Mouse (Mus musculus): ENCODE results near the gene Zfp423. TPM values are rescaled to one million over a fixed set of nuclear protein-coding genes. Genes with fewer than 3 reads are reported as not detected.
A peak's percentile ranks its signal among the peaks of the same experiment; 100 is the strongest.
"Not testable (repeated sequence)": the region's sequence is repeated elsewhere in the genome, so short reads cannot be mapped to it uniquely, and the experiment has no call there.

The Zfp423 gene
- polyA plus RNA-seq, 1 experiment from 2014 or later: 36.5 TPM

DNA sequence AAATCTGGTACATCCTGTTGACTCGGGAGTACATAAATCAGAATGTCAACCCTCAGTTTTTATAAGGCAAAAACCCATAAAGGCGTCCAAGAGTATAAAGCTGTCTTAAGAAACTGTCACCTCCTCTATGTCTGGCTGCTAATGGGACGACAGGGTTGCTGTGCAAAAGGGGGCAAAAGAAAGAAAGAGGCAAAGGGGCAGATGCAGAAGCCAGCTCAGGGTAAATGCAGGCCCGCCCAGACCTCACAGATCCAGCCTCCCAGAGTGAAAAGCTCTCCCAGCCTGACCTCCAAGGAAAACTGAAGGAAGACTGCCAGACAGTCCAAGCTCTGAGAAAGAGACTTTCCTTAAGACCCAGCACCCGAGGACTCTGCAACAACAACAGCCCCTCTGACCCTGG lies 97.7 kb downstream of the Zfp423 start:
- no peak overlapping the region for H3K4me2 ChIP-seq (replicated peaks)
- ATAC-seq (ENCODE audit: insufficient number of reproducible peaks, insufficient read depth, low FRiP score, low TSS enrichment): no peak

DNA sequence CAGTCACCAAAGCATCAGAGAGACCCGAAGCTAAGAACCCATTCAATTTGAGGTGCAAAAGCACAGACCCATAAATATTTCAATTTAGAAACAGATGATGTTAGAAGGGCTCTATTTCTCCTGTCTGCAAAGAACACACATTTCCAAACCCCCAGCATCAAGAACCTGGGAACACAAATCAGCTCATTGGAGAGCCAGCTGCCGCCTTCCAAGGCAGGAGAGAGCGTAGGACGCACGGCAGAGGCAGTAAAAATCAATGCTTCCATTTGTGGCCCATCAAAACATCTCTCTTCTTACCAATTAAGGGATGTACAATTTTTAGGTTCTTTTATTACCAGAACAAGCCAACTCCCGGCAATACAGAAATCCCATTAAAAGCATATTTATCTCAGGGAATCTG lies 98.5 kb downstream of the Zfp423 start:
- ATAC-seq (ENCODE audit: insufficient number of reproducible peaks, insufficient read depth, low FRiP score, low TSS enrichment): no peak
- H3K9me3 ChIP-seq: no peaks in the 10 kb centered on the region
- no peak overlapping the region for H3K4me2 ChIP-seq (replicated peaks)
- H3K9ac ChIP-seq: no peak overlapping the region
- peaks cover 32% of the 10 kb centered on the region; the same call in 1 of the 2 replicates for H3K4me1 ChIP-seq
- no peak overlapping the region for H3K27ac ChIP-seq
- H3K27me3 ChIP-seq: no peaks in the 10 kb centered on the region
- 67% methylated on average over 6 of the region's 6 CpGs for WGBS
- no peak overlapping the region for H3K4me3 ChIP-seq
- H3K36me3 ChIP-seq: peaks cover 9% of the 10 kb centered on the region; the same call in 1 of the 2 replicates

More for the DNA sequence above, 97.7 kb downstream of the Zfp423 start:
- peaks cover 40% of the 10 kb centered on the region for H3K4me1 ChIP-seq
- 57% methylated on average over 5 of the region's 5 CpGs for WGBS
- H3K36me3 ChIP-seq: peaks cover 9% of the 10 kb centered on the region; the same call in 1 of the 2 replicates
- H3K4me3 ChIP-seq: no peak overlapping the region
- peak overlapping the region; percentile 11; the same call in 1 of the 2 replicates for H3K9ac ChIP-seq
- no peaks in the 10 kb centered on the region for H3K27me3 ChIP-seq
- 0 out of 2 replicates have a peak overlapping the region, but pooled peaks have one; percentile 13 for H3K27ac ChIP-seq
- H3K9me3 ChIP-seq: no peaks in the 10 kb centered on the region

DNA sequence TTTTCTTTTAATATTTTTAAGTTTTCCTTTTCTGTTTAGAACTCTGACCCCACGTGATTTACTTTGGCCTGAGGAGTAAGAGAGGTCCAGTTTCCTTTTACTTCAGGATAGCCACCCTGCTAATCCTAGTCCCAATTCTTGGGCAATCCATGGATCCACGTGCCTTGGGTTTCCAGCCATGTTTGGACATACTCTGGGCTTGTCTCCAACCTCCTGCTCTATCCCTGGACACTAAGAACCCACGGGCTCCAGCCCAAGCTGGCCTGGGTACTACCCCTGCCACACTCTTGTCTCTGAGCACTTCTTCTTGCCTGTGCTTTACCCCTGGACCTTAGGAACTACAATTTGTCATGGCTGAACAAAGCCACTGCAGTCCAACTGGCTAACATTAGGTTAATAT lies 107.5 kb downstream of the Zfp423 start:
- ATAC-seq (ENCODE audit: insufficient number of reproducible peaks, insufficient read depth, low FRiP score, low TSS enrichment): no peak
- peaks cover 20% of the 10 kb centered on the region; the same call in 1 of the 2 replicates for H3K36me3 ChIP-seq

DNA sequence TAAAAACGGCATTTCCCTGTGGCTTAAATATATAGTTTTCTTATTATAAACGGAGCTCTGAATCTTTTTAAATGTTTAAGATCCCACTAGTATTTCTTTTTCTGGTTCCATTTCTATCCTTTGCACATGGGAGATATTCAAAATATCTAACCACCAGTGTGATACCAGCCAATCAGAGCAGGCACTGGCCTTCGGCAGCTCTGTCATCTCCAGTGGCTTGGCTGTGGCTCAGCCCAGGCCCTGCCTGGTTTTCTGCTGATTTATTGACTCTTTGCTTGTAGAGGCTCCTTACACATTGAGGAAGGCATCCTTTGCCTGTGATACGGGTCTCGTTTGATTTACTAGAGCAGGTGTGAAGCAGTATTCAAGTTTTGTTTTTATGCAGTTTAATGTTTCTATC lies 108.0 kb downstream of the Zfp423 start:
- WGBS: 91% methylated on average over 5 of the region's 5 CpGs
- H3K4me3 ChIP-seq: no peak overlapping the region
- H3K27me3 ChIP-seq: no peaks in the 10 kb centered on the region
- peaks cover 5% of the 10 kb centered on the region; the same call in 1 of the 2 replicates for H3K4me1 ChIP-seq
- no peak overlapping the region for H3K9ac ChIP-seq
- no peaks in the 10 kb centered on the region for H3K9me3 ChIP-seq
- no peak for ATAC-seq (ENCODE audit: insufficient number of reproducible peaks, insufficient read depth, low FRiP score, low TSS enrichment)
- no peak overlapping the region for H3K4me2 ChIP-seq (replicated peaks)
- peaks cover 20% of the 10 kb centered on the region; the same call in 1 of the 2 replicates for H3K36me3 ChIP-seq
- H3K27ac ChIP-seq: no peak overlapping the region

More for the DNA sequence above, 107.5 kb downstream of the Zfp423 start:
- Histone ChIP-seq H3K9me3 (no peaks in the 10 kb centered on the region), H3K4me1 (peaks cover 5% of the 10 kb centered on the region; the same call in 1 of the 2 replicates), H3K27ac (no peak overlapping the region), H3K27me3 (no peaks in the 10 kb centered on the region), H3K4me3 (no peak overlapping the region), H3K4me2 (replicated peaks) (no peak overlapping the region), H3K9ac (no peak overlapping the region)
- 84% methylated on average over 3 of the region's 3 CpGs for WGBS

DNA sequence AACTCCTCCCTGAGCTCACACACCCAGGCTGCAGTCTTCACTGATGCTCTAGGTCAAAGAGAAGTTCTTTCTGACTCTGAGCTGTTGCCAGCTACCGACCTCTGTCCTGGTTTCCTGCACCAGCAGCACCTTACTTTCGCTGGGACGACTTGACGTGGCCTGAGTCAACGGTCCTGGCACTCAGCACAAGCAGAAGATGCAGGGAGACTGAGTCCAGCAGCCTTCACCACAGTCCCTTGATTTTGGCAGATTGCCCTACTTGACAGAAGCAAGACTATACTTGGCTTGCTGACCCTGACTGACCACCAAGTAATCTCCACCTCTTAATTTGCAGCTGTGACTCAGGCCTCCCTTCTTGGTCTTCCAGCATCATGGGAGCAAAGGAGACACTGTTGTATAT lies 110.6 kb downstream of the Zfp423 start:
- H3K4me1 ChIP-seq: peaks cover 5% of the 10 kb centered on the region; the same call in 1 of the 2 replicates
- no peaks in the 10 kb centered on the region for H3K27me3 ChIP-seq
- H3K4me3 ChIP-seq: no peak overlapping the region
- no peak overlapping the region for H3K27ac ChIP-seq
- H3K4me2 ChIP-seq (replicated peaks): no peak overlapping the region
- 94% methylated on average over 5 of the region's 5 CpGs for WGBS
- H3K9me3 ChIP-seq: no peaks in the 10 kb centered on the region
- no peak for ATAC-seq (ENCODE audit: insufficient number of reproducible peaks, insufficient read depth, low FRiP score, low TSS enrichment)
- H3K9ac ChIP-seq: no peak overlapping the region
- H3K36me3 ChIP-seq: peaks cover 13% of the 10 kb centered on the region; the same call in 1 of the 2 replicates

DNA sequence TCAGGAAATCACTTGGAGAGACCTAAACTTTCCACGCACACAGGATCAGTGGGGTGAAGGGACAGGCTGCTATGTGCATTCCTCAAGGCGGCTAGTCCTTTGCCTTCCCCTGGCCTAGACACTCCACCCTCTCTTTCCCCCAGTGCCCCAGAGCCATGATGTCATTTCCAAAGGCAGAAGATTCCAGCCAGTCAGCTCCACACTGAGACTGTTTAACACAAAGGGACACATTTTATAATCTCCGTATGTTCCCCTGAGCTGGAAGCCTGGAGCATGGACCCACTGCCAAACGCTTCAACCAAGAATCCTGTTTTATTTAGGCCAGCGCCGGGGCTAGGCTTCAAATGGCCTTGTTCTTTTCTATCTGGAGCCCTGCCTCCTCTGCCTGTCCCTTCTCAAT lies 111.6 kb downstream of the Zfp423 start:
- Histone ChIP-seq H3K27me3 (no peaks in the 10 kb centered on the region), H3K9ac (no peak overlapping the region), H3K4me3 (no peak overlapping the region), H3K4me1 (peaks cover 5% of the 10 kb centered on the region; the same call in 1 of the 2 replicates), H3K27ac (peak overlapping the region; percentile 17; the same call in 1 of the 2 replicates), H3K36me3 (peaks cover 11% of the 10 kb centered on the region; the same call in 1 of the 2 replicates), H3K4me2 (replicated peaks) (no peak overlapping the region), H3K9me3 (no peaks in the 10 kb centered on the region)
- 77% methylated on average over 6 of the region's 6 CpGs for WGBS
- ATAC-seq (ENCODE audit: insufficient number of reproducible peaks, insufficient read depth, low FRiP score, low TSS enrichment): no peak

DNA sequence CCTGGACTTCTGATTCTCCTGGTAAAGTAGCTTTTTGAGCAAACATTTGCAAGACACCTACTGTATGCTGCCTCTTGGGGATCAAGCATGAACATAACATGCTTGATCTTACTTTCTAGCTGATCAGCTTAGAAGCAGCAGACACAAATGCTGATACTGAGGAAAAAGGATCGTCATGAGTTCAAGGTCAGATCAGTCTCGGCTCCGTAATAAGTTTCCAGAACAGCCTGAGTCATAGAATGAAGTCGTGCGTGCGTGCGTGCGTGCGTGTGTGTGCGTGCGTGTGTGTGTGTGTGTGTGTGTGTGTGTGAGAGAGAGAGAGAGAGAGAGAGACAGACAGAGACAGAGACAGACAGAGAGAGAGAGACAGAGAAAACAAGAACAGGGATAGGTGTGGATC lies 117.3 kb downstream of the Zfp423 start:
- H3K36me3 ChIP-seq; H3K27ac ChIP-seq; H3K4me2 ChIP-seq (replicated peaks); H3K27me3 ChIP-seq; H3K9me3 ChIP-seq; ATAC-seq (ENCODE audit: insufficient number of reproducible peaks, insufficient read depth, low FRiP score, low TSS enrichment); H3K4me3 ChIP-seq; H3K9ac ChIP-seq: not testable (repeated sequence)
- WGBS: 88% methylated on average over 11 of the region's 11 CpGs
- H3K4me1 ChIP-seq: peaks cover 16% of the 10 kb centered on the region

DNA sequence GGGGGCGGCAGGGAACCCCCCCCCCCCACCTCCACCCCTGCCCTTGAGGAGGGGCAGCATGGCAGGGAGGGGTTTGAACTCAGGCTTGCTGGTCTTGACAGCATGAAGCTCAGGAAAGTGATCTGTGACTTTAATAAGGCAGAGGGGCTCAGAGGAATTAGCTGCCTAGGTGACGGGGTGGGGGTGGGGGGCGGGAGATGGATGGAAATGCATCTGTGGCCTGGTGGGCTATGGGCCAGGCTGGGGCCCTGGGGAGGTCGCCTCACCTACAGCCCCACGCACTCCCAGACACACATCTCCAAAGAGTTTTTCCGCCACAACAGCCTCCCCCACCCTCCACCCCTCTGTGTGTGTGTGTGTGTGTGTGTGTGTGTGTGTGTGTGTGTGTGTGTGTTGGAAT lies 122.1 kb downstream of the Zfp423 start:
- 0 out of 2 replicates have a peak, but pooled peaks cover 4% of the 10 kb centered on the region for H3K36me3 ChIP-seq
- H3K9ac ChIP-seq: no peak overlapping the region
- H3K9me3 ChIP-seq: no peaks in the 10 kb centered on the region
- no peaks in the 10 kb centered on the region for H3K27me3 ChIP-seq
- 19% methylated on average over 6 of the region's 6 CpGs for WGBS
- peak; percentile 17; the same call in 1 of the 2 replicates for ATAC-seq (ENCODE audit: insufficient number of reproducible peaks, insufficient read depth, low FRiP score, low TSS enrichment)
- H3K4me3 ChIP-seq: no peak overlapping the region
- H3K4me1 ChIP-seq: peaks cover 64% of the 10 kb centered on the region
- peak overlapping the region; percentile 21 for H3K4me2 ChIP-seq (replicated peaks)
- peak overlapping the region; percentile 87 for H3K27ac ChIP-seq

DNA sequence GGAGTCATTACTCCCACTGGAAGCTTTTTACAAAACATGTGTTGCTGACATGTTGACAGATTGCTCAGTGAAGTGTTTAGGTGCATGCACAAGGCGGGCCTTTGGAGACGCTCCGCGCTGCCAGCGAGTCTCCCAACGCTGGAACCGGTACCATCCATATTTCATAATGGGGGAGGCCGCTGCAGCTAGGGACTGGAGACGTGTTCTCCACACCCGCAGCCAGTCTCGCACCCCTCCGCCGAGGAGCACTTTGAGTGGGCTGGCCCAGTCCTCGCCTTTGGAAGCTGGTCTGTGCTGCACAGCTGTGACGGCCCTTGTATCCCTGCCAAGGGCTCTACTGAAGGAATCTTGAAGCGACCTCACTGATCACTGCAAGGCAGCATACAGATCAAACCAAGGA lies 122.5 kb downstream of the Zfp423 start:
- H3K27me3 ChIP-seq: no peaks in the 10 kb centered on the region
- no peaks in the 10 kb centered on the region for H3K9me3 ChIP-seq
- no peak overlapping the region for H3K4me3 ChIP-seq
- peaks cover 68% of the 10 kb centered on the region for H3K4me1 ChIP-seq
- peak; percentile 88 for ATAC-seq (ENCODE audit: insufficient number of reproducible peaks, insufficient read depth, low FRiP score, low TSS enrichment)
- no peak overlapping the region for H3K9ac ChIP-seq
- WGBS: 7% methylated on average over 16 of the region's 16 CpGs
- H3K36me3 ChIP-seq: 0 out of 2 replicates have a peak, but pooled peaks cover 4% of the 10 kb centered on the region
- H3K4me2 ChIP-seq (replicated peaks): peak overlapping the region; percentile 21
- peak overlapping the region; percentile 87 for H3K27ac ChIP-seq

DNA sequence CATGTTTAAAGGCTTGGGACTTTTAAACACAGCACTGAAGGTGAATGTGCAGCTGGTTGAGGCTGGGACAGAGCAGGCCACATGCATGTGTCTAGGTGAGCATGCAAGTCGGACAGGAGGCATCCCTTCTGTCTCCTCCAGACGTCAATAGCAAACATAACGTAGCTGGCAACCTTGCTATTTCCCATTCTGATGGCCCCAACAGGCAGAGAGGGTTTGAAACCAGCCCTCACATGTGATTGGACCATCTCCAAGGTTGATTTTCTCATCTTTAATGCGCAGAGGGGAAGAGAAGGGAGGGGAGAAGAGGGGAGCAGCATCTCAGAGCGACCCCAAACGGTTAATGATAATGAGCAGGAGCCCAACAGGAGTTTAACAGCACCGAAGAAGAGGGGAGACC lies 123.5 kb downstream of the Zfp423 start:
- Histone ChIP-seq H3K9ac (no peak overlapping the region), H3K9me3 (no peaks in the 10 kb centered on the region), H3K36me3 (0 out of 2 replicates have a peak, but pooled peaks cover 4% of the 10 kb centered on the region), H3K27ac (peak overlapping the region; percentile 87), H3K4me2 (replicated peaks) (peak overlapping the region; percentile 18; the same call in 1 of the 2 replicates), H3K27me3 (no peaks in the 10 kb centered on the region), H3K4me3 (no peak overlapping the region), H3K4me1 (peaks cover 78% of the 10 kb centered on the region)
- 9% methylated on average over 7 of the region's 7 CpGs for WGBS
- ATAC-seq (ENCODE audit: insufficient number of reproducible peaks, insufficient read depth, low FRiP score, low TSS enrichment): no peak

DNA sequence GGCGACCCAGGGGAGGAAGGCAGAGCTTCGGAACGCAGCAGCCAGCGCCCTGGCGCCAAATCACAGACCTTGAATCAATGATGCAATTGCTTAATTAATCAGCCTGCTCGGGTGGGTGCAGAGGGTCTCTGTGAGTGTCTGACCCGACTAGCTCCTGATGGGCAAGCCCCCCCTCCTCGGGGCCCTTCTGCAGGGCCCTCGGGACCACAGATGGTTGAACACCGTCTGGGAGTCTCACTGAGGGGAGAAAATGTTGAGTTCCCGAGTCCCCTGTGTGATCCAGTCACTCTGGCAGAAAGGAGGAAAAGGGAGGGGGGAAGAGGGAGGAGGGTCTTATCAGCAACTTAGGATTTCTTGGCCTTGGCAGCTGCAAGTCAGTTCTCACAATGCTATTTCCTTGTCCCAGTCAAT lies 124.0 kb downstream of the Zfp423 start:
- Histone ChIP-seq H3K27me3 (no peaks in the 10 kb centered on the region), H3K9me3 (no peaks in the 10 kb centered on the region), H3K4me2 (replicated peaks) (peak overlapping the region; percentile 18; the same call in 1 of the 2 replicates), H3K4me3 (no peak overlapping the region), H3K4me1 (peaks cover 83% of the 10 kb centered on the region), H3K36me3 (0 out of 2 replicates have a peak, but pooled peaks cover 4% of the 10 kb centered on the region), H3K27ac (peak overlapping the region; percentile 87), H3K9ac (peak overlapping the region; percentile 19)
- no peak for ATAC-seq (ENCODE audit: insufficient number of reproducible peaks, insufficient read depth, low FRiP score, low TSS enrichment)
- 4% methylated on average over 11 of the region's 11 CpGs for WGBS

DNA sequence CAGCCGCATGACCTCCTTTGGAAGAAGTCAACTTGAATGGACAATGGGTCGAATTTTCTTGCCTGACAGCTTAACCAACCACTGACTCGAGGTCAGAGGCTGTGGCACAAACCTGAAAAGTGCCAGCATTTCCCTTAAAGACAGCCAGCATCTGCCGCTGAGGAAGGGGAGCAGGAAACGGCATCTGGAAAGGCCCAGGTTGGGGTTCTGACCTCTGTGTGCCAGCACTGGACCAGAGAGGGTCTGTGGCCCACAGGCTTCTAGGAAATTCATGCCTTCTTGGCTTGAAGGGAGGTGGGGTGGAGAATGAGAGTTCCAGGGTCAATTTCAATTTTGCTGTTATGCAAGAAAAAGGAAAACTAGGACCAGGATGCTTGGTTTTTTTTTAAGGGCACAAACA lies 124.7 kb downstream of the Zfp423 start:
- H3K27me3 ChIP-seq: no peaks in the 10 kb centered on the region
- 11% methylated on average over 5 of the region's 5 CpGs for WGBS
- peaks cover 90% of the 10 kb centered on the region for H3K4me1 ChIP-seq
- H3K4me3 ChIP-seq: no peak overlapping the region
- peak overlapping the region; percentile 87; the same call in 1 of the 2 replicates for H3K27ac ChIP-seq
- H3K36me3 ChIP-seq: 0 out of 2 replicates have a peak, but pooled peaks cover 4% of the 10 kb centered on the region
- no peaks in the 10 kb centered on the region for H3K9me3 ChIP-seq
- no peak overlapping the region for H3K4me2 ChIP-seq (replicated peaks)
- ATAC-seq (ENCODE audit: insufficient number of reproducible peaks, insufficient read depth, low FRiP score, low TSS enrichment): no peak
- H3K9ac ChIP-seq: no peak overlapping the region

Measured in embryonic facial prominence, embryonic 12.5 days (tissue).